Mouse (Mus musculus) layer of hippocampus, adult 9-11 months (tissue): ENCODE data around the gene Dnajc12.
"Not testable (repeated sequence)": the region's sequence is repeated elsewhere in the genome, so short reads cannot be mapped to it uniquely, and the experiment has no call there.

Experiments used
- DNase-seq: peaks from one replicate; pipeline ENCODE4 v3.0.0; 2022

The Dnajc12 gene

GRCm38 (mm10) chr10:63382372-63383279, at the start of gene Dnajc12:
TSS of gene Dnajc12 (plus strand) at chr10:63382443.
- peak; percentile 92 for DNase-seq

GRCm38 (mm10) chr10:63336901-63337300, 45.3 kb upstream of the Dnajc12 start:
- no peak for DNase-seq

DNA sequence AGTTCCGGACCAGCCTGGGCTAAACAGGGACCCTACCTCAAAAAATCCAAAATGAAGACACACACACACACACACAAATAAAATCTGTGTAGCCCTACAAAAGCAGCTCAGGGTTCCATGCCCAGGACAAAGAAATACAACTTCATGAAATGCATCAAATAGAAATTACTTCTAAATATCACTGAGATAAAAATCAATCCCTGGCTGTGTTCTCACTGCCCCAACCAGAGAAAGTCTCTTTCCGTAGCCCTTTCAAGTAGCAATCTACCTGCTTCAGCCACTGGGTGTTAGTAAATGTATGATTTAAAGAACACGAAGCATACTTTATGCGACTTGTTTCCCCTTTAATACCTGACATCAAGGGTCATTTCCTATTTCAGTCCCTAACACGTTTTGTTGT, 44.9 kb upstream of the Dnajc12 start:
- DNase-seq: no peak

DNA sequence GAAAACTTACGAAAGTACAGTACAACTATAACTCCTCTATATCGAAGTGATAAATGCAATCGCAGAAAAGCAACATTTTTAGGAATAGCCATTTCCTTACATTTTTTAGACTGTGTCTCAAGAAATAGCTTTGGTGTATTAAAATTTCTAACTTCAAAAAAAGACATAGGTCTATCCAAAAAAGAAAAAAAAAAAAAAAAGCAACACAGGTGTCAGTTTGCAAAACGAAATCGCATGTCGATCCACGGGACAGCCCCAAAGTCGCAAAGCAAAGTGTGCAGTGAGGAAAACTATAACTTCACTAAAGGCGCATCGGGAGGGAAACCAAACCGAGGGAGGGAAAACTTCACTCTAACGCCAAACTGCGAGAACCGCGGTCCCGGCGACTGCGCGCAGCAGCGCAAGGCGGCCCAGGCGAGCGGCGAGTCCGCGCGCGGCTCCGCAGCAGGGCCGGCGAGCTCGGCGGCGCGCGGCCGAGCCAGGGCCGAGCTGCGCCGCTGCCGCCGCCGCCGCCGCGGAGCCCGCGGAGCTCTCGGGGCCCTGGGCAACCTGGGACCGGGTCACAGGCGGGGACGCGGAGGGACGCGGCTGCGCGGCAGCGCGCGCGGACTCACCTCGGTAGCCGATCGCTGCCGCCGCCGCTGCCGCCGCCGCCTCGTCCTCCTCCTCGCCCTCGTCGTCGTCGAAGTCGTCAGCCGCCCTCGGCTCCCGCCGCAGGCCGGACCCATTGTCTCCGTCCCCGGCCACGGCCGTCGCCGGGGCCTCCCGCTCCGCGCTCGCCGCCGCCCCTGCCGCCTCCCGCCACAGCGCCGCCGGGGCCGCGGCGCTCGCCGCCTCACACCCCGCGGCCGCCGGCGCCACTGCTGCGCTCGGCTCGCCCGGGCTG, 44.0 kb upstream of the Dnajc12 start:
- DNase-seq: peak; percentile 17

GRCm38 (mm10) chr10:63338914-63339643, 43.2 kb upstream of the Dnajc12 start:
- peak; percentile 84 for DNase-seq

DNA sequence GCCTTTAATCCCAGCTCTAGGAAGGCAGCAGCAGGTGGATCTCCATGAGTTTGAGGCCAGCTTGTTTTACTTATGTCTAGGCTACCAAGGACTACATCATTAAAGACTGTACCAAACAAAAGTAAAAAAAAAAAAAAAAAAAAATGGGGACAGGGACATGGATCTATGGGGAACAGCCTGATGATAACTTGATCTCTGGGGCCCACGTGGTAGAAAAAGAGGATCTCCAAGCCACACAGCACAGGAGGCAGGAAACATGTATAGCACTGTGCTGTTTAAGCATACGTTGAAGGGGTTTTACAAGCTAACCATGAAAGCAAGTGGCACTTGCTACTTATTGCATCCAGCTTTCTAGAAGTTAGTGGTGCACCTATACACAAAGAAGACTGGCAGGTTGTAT, 40.9 kb upstream of the Dnajc12 start:
- DNase-seq: no peak

DNA sequence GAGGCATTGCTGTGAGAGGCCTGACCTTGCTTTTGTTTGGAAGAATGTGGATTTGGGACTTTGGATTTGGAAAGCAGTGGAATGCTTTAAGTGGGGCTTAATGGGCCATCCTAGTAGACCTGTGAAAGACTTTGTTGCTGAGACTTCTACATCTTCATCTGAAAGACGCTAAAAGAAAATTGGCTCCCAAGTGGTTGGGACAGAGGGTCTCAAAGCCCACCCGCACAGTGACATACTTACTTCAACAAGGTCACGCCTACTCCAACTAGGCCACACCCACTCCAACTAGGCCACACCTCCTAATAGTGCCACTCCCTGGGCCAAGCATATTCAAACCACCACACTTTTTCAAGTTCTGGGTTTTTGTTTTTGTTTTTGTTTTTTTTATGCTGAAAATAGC, 37.5 kb upstream of the Dnajc12 start:
- DNase-seq: no peak

- no peak for DNase-seq
These were observed 34.0 kb upstream of the Dnajc12 start for GRCm38 (mm10) chr10:63348291-63348690.

DNA sequence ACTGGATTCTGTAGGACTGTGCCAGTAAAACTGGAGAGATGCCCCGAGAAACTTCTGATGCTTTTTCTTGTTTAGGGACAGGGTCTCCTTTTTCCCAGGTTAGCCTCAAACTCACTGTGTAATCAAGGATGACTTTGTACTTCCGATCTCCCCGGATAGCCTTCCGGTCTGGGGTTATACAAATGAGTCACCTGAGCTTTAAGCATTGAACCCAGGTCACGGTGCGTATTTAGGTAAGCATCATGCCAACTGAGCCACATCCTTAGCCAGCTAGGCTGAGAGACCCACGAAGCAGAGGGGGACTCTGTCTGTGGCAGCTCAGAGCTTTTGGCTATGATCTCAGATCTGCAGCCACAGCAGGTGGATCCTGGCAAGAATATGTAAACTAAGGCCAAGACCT, 31.6 kb upstream of the Dnajc12 start:
- no peak for DNase-seq

DNA sequence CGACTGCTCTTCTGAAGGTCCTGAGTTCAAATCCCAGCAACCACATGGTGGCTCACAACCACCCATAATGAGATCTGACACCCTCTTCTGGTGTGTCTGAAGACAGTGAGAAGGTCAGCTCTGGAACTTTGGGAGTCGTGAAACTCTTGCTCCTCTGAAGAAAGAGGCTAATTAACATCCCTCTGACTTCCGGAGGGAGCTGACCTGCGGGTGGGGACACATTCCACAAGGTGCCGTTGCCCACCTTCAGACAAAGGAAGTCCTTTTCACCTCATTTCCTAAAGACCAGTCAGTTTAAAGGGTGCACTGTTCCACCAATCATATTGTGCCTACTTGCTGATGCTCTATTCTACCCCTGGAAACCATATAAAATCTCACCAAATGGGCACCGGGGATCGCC, 31.1 kb upstream of the Dnajc12 start:
- DNase-seq: not testable (repeated sequence)

DNA sequence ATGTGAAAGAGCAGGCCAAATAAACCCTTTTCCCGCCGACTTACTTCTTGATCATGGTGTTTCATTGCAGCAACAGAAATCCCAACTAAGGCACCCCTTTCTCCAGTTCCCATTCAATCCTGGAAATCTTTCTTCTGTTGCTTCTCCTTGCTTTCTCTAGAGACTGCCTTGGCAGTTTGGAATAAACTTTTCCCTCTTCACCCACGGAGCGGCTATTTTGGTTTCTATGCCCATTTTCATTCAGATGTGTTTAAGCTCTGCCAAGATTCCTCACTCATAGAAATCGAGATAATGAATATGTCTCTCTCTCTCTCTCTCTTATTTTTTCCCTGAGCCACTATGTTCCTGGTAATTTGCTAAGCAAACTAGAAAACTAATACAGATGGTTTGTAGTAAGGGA, 30.1 kb upstream of the Dnajc12 start:
- DNase-seq: no peak

DNA sequence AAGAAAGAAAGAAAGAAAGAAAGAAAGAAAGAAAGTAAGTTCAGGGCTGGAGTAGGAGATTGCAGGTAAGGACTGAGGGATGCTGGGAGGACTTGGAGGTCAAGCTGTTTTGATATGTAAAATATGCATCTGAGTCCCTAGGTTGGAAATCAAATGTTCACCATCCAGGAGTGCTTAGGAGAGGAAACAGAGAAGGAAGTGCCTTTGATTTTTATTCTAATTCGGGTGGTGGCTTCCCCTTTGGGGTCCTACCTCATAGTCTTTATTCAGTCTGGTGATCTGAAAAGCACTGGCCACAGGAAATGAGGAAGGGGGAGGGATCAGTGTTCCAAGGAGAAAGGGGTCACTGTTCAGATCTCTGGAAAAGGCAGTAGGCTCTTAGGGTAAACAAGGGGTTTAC, 21.7 kb upstream of the Dnajc12 start:
- DNase-seq: no peak

- no peak for DNase-seq
These were observed 16.3 kb upstream of the Dnajc12 start for GRCm38 (mm10) chr10:63365918-63366455.

DNA sequence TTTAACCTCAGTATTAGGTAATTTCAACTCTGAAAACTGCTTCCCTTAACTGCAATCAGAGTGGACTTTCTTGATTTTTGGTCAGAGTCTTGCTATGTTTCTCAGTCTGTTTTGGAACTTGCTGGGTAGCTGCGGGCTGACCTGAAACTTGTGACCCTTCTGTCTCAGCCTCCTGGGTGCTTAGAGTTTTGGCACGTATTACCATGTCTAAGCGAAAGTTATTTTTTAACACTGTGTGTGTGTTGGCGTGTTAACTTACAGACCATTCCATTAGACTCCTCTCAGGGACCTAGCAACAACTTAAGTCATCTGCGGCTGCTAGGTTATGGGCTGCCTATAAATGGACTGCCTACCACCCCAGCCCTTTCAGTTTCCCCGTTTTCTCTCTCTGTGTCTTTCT, 14.9 kb upstream of the Dnajc12 start:
- no peak for DNase-seq

GRCm38 (mm10) chr10:63368041-63368440, 14.2 kb upstream of the Dnajc12 start:
- no peak for DNase-seq

GRCm38 (mm10) chr10:63376303-63376702, 5.9 kb upstream of the Dnajc12 start:
- DNase-seq: no peak

DNA sequence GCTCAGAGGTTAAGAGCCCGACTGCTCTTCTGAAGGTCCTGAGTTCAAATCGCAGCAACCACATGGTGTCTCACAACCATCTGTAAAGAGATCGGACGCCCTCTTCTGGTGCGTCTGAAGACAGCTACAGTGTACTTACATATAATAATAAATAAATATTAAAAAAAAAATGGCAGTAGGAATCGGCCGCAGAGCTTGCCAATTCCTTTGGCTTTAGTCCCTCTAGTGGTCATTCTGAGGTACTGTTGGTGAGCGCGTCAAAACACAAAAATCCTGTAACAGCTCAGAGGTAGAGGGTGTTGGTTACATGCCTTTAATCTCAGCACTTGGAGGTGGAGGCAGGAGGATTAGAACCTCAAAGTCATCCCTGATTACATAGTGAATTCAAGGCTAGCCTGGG, 4.8 kb upstream of the Dnajc12 start:
- peak; percentile 54 for DNase-seq

- no peak for DNase-seq
These were observed 3.1 kb upstream of the Dnajc12 start for GRCm38 (mm10) chr10:63378948-63379680.

- DNase-seq: no peak
These were observed 554 bp upstream of the Dnajc12 start, which contains the start of gene Sirt1 for GRCm38 (mm10) chr10:63381498-63382280. TSS of gene Sirt1 (minus strand) at chr10:63381704.

GRCm38 (mm10) chr10:63385897-63386296, 3.7 kb downstream of the Dnajc12 start:
- not testable (repeated sequence) for DNase-seq

DNA sequence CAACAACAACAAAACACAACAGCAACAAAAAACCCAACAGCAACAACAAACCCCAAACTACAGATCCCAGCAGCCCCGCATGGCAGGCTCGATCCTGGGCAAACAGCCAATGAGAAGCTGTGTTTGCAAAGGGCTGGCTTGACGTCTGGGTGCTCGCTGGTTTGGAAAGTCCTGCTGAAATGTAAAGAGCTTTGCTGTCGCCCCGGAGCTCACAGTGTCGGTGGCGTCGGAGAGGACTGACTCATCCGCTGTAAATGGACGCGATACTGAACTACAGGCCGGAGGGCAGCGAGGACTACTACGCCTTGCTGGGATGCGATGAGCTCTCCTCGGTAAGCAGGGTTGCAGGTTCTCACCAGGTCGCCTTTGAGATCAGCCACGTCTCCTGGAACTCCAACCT, 4.2 kb downstream of the Dnajc12 start:
- peak; percentile 86 for DNase-seq
